Mouse (Mus musculus) neural tube, embryonic 13.5 days (tissue): ENCODE measurements at regions not wholly inside any gene's neighbourhood (a gene's known extent, or its start where the extent isn't known, plus 50 kb on each side); places are given as distances from the start of the nearest gene placed in this dataset.
A peak's percentile ranks its signal among the peaks of the same experiment; 100 is the strongest.

ENCODE experiments used
- ATAC-seq: fragments of 200-750 bp; cut with Nextera tagmentation; 2 replicates; pipeline ENCODE4 v1.8.0; 2017; ENCODE audit warnings: low read depth, mild to moderate bottlenecking, moderate TSS enrichment, moderate library complexity
- H3K27ac ChIP-seq: fragments of 300-500 bp; sonication (generic); replicated peaks from 2 replicates; pipeline ENCODE4 v1.5.1; 2015; ENCODE audit warnings: moderate library complexity, mild to moderate bottlenecking, inconsistent platforms
- H3K27me3 ChIP-seq: fragments of 300-500 bp; sonication (generic); 2 replicates; pipeline ENCODE4 v1.6.1; 2015; ENCODE audit warnings: mild to moderate bottlenecking, inconsistent platforms
- H3K36me3 ChIP-seq: fragments of 300-500 bp; sonication (generic); 2 replicates; pipeline ENCODE4 v1.6.1; 2015; ENCODE audit warnings: mild to moderate bottlenecking, inconsistent platforms
- H3K4me1 ChIP-seq: fragments of 300-500 bp; sonication (generic); replicated peaks from 2 replicates; pipeline ENCODE4 v1.6.1; 2015; ENCODE audit warnings: inconsistent platforms
- H3K4me2 ChIP-seq: fragments of 300-500 bp; sonication (generic); 2 replicates; pipeline ENCODE4 v1.6.1; 2015; ENCODE audit warnings: inconsistent platforms, mild to moderate bottlenecking, moderate library complexity
- H3K4me3 ChIP-seq: fragments of 300-500 bp; sonication (generic); 2 replicates; pipeline ENCODE4 v1.5.1; 2015; ENCODE audit warnings: mild to moderate bottlenecking, inconsistent platforms
- H3K9ac ChIP-seq: fragments of 300-500 bp; sonication (generic); 2 replicates; pipeline ENCODE4 v1.6.1; 2015; ENCODE audit warnings: moderate library complexity, mild to moderate bottlenecking, inconsistent platforms
- H3K9me3 ChIP-seq: fragments of 300-500 bp; sonication (generic); 2 replicates; pipeline ENCODE4 v1.6.1; 2016; ENCODE audit warnings: inconsistent platforms
- WGBS: fragments of 180-500 bp; shearing (Covaris S2); methylation state at CpG from one replicate; pipeline ENCODE4 v1.1.7; 2015; 5-methylcytosine and 5-hydroxymethylcytosine counted together

GRCm38 (mm10) chr6:147799009-147799727 is 247.9 kb upstream of the Far2 start:
- Histone ChIP-seq H3K9ac (no peak overlapping the region), H3K9me3 (no peaks in the 10 kb centered on the region), H3K27me3 (no peaks in the 10 kb centered on the region), H3K4me2 (no peak overlapping the region), H3K27ac (no peak overlapping the region), H3K36me3 (no peaks in the 10 kb centered on the region), H3K4me1 (no peaks in the 10 kb centered on the region), H3K4me3 (no peak overlapping the region)
- WGBS: 78% methylated on average over 9 of the region's 9 CpGs
- no peak for ATAC-seq

GRCm38 (mm10) chr6:147799861-147800260 is 247.2 kb upstream of the Far2 start:
- H3K36me3 ChIP-seq: no peaks in the 10 kb centered on the region
- no peak overlapping the region for H3K4me3 ChIP-seq
- H3K4me2 ChIP-seq: no peak overlapping the region
- H3K27me3 ChIP-seq: no peaks in the 10 kb centered on the region
- 86% methylated on average over 6 of the region's 6 CpGs for WGBS
- no peak for ATAC-seq
- H3K4me1 ChIP-seq: no peaks in the 10 kb centered on the region
- H3K9ac ChIP-seq: no peak overlapping the region
- no peak overlapping the region for H3K27ac ChIP-seq
- H3K9me3 ChIP-seq: no peaks in the 10 kb centered on the region

GRCm38 (mm10) chr6:147800846-147801245 is 246.2 kb upstream of the Far2 start:
- Histone ChIP-seq H3K36me3 (no peaks in the 10 kb centered on the region), H3K27ac (no peak overlapping the region), H3K4me3 (no peak overlapping the region), H3K27me3 (no peaks in the 10 kb centered on the region), H3K4me2 (no peak overlapping the region), H3K9ac (no peak overlapping the region), H3K4me1 (no peaks in the 10 kb centered on the region), H3K9me3 (no peaks in the 10 kb centered on the region)
- WGBS: 92% methylated on average over 5 of the region's 5 CpGs
- no peak for ATAC-seq

- no peak overlapping the region for H3K4me2 ChIP-seq
- H3K4me3 ChIP-seq: no peak overlapping the region
- no peaks in the 10 kb centered on the region for H3K9me3 ChIP-seq
- no peak overlapping the region for H3K27ac ChIP-seq
- H3K9ac ChIP-seq: no peak overlapping the region
- H3K4me1 ChIP-seq: no peaks in the 10 kb centered on the region
- H3K36me3 ChIP-seq: no peaks in the 10 kb centered on the region
- no peak for ATAC-seq
- WGBS: 94% methylated on average over 2 of the region's 2 CpGs
- no peaks in the 10 kb centered on the region for H3K27me3 ChIP-seq
Measured at GRCm38 (mm10) chr6:147803893-147804292, 243.2 kb upstream of the Far2 start.

- ATAC-seq: no peak
- H3K4me3 ChIP-seq: no peak overlapping the region
- H3K27ac ChIP-seq: no peak overlapping the region
- no peak overlapping the region for H3K4me2 ChIP-seq
- no peaks in the 10 kb centered on the region for H3K4me1 ChIP-seq
- no peaks in the 10 kb centered on the region for H3K27me3 ChIP-seq
- H3K36me3 ChIP-seq: no peaks in the 10 kb centered on the region
- WGBS: 42% methylated on average over 1 of the region's 1 CpGs
- no peak overlapping the region for H3K9ac ChIP-seq
- H3K9me3 ChIP-seq: no peaks in the 10 kb centered on the region
Measured at GRCm38 (mm10) chr6:147810710-147811109, 236.3 kb upstream of the Far2 start.

- no peak overlapping the region for H3K9ac ChIP-seq
- WGBS: 66% methylated on average over 7 of the region's 7 CpGs
- H3K27me3 ChIP-seq: no peaks in the 10 kb centered on the region
- H3K9me3 ChIP-seq: no peaks in the 10 kb centered on the region
- no peak overlapping the region for H3K4me2 ChIP-seq
- ATAC-seq: peak; percentile 43; the same call in 1 of the 2 replicates
- 0 out of 2 replicates have a peak, but pooled peaks cover 4% of the 10 kb centered on the region for H3K4me1 ChIP-seq
- H3K27ac ChIP-seq: no peak overlapping the region
- no peak overlapping the region for H3K4me3 ChIP-seq
- no peaks in the 10 kb centered on the region for H3K36me3 ChIP-seq
Measured at GRCm38 (mm10) chr6:147816861-147817260, 230.2 kb upstream of the Far2 start.

- Histone ChIP-seq H3K9me3 (no peaks in the 10 kb centered on the region), H3K36me3 (no peaks in the 10 kb centered on the region), H3K4me3 (no peak overlapping the region), H3K4me2 (no peak overlapping the region), H3K27me3 (no peaks in the 10 kb centered on the region), H3K9ac (no peak overlapping the region), H3K27ac (no peak overlapping the region), H3K4me1 (0 out of 2 replicates have a peak, but pooled peaks cover 4% of the 10 kb centered on the region)
- ATAC-seq: no peak
Measured at GRCm38 (mm10) chr6:147817262-147817661, 229.8 kb upstream of the Far2 start.

GRCm38 (mm10) chr6:147822215-147822614 is 224.8 kb upstream of the Far2 start:
- no peaks in the 10 kb centered on the region for H3K27me3 ChIP-seq
- H3K4me3 ChIP-seq: no peak overlapping the region
- WGBS: 30% methylated on average over 4 of the region's 4 CpGs
- H3K4me2 ChIP-seq: no peak overlapping the region
- no peaks in the 10 kb centered on the region for H3K9me3 ChIP-seq
- 0 out of 2 replicates have a peak, but pooled peaks cover under 1% of the 10 kb centered on the region for H3K4me1 ChIP-seq
- no peak for ATAC-seq
- H3K9ac ChIP-seq: no peak overlapping the region
- H3K36me3 ChIP-seq: no peaks in the 10 kb centered on the region
- no peak overlapping the region for H3K27ac ChIP-seq

GRCm38 (mm10) chr6:147832521-147832920 is 214.5 kb upstream of the Far2 start:
- 73% methylated on average over 3 of the region's 3 CpGs for WGBS
- no peak overlapping the region for H3K4me3 ChIP-seq
- H3K4me2 ChIP-seq: no peak overlapping the region
- H3K27ac ChIP-seq: no peak overlapping the region
- no peaks in the 10 kb centered on the region for H3K9me3 ChIP-seq
- no peaks in the 10 kb centered on the region for H3K4me1 ChIP-seq
- H3K36me3 ChIP-seq: no peaks in the 10 kb centered on the region
- no peaks in the 10 kb centered on the region for H3K27me3 ChIP-seq
- no peak overlapping the region for H3K9ac ChIP-seq
- no peak for ATAC-seq

- Histone ChIP-seq H3K4me1 (no peaks in the 10 kb centered on the region), H3K9ac (no peak overlapping the region), H3K27me3 (no peaks in the 10 kb centered on the region), H3K4me3 (no peak overlapping the region), H3K27ac (no peak overlapping the region), H3K9me3 (no peaks in the 10 kb centered on the region), H3K36me3 (no peaks in the 10 kb centered on the region), H3K4me2 (no peak overlapping the region)
- 78% methylated on average over 3 of the region's 3 CpGs for WGBS
- no peak for ATAC-seq
Measured at GRCm38 (mm10) chr6:147833501-147833900, 213.6 kb upstream of the Far2 start.

GRCm38 (mm10) chr6:147838846-147839245 is 208.2 kb upstream of the Far2 start:
- no peaks in the 10 kb centered on the region for H3K27me3 ChIP-seq
- ATAC-seq: no peak
- H3K36me3 ChIP-seq: no peaks in the 10 kb centered on the region
- no peak overlapping the region for H3K27ac ChIP-seq
- WGBS: 82% methylated on average over 5 of the region's 5 CpGs
- H3K4me2 ChIP-seq: no peak overlapping the region
- no peak overlapping the region for H3K4me3 ChIP-seq
- no peaks in the 10 kb centered on the region for H3K4me1 ChIP-seq
- no peak overlapping the region for H3K9ac ChIP-seq
- no peaks in the 10 kb centered on the region for H3K9me3 ChIP-seq

- no peaks in the 10 kb centered on the region for H3K4me1 ChIP-seq
- H3K36me3 ChIP-seq: no peaks in the 10 kb centered on the region
- no peaks in the 10 kb centered on the region for H3K9me3 ChIP-seq
- H3K4me3 ChIP-seq: no peak overlapping the region
- no peak overlapping the region for H3K9ac ChIP-seq
- H3K27ac ChIP-seq: no peak overlapping the region
- H3K27me3 ChIP-seq: no peaks in the 10 kb centered on the region
- H3K4me2 ChIP-seq: no peak overlapping the region
- WGBS: 95% methylated on average over 2 of the region's 2 CpGs
- no peak for ATAC-seq
Measured at GRCm38 (mm10) chr6:147849988-147850387, 197.1 kb upstream of the Far2 start.

GRCm38 (mm10) chr6:147861116-147861515 is 185.9 kb upstream of the Far2 start:
- Histone ChIP-seq H3K27ac (no peak overlapping the region), H3K9ac (no peak overlapping the region), H3K4me3 (no peak overlapping the region), H3K36me3 (no peaks in the 10 kb centered on the region), H3K27me3 (no peaks in the 10 kb centered on the region), H3K4me1 (no peaks in the 10 kb centered on the region), H3K4me2 (no peak overlapping the region), H3K9me3 (no peaks in the 10 kb centered on the region)
- 53% methylated on average over 2 of the region's 2 CpGs for WGBS
- no peak for ATAC-seq
